Mouse (Mus musculus): ENCODE results near the gene Bace1.

- TF ChIP-seq POLR2A (IDR thresholded peaks at IDR 0.05; ENCODE audit: low read depth, low read length) (no peak), CTCF (IDR thresholded peaks at IDR 0.05; ENCODE audit: borderline replicate concordance, insufficient read depth, low read length) (no peak)
These were observed 23.3 kb upstream of the Bace1 start for GRCm38 (mm10) chr9:45815113-45815512.
